Mouse (Mus musculus): ENCODE data around the gene Scyl1.
A peak's percentile ranks its signal among the peaks of the same experiment; 100 is the strongest.

Gene Scyl1

GRCm38 (mm10) chr19:5716955-5717354, 54.3 kb downstream of the Scyl1 start:
- DNase-seq (ENCODE audit: extremely low spot score) = no peak

- peak; percentile 53 for DNase-seq (ENCODE audit: extremely low spot score)
These were observed 55.2 kb downstream of the Scyl1 start for GRCm38 (mm10) chr19:5715793-5716688.

GRCm38 (mm10) chr19:5713730-5714129, 57.5 kb downstream of the Scyl1 start:
- DNase-seq (ENCODE audit: extremely low spot score) = no peak

GRCm38 (mm10) chr19:5713255-5713654, 58.0 kb downstream of the Scyl1 start:
- DNase-seq (ENCODE audit: extremely low spot score) = no peak

GRCm38 (mm10) chr19:5711907-5712460, 59.2 kb downstream of the Scyl1 start:
- DNase-seq (ENCODE audit: extremely low spot score) = no peak

- DNase-seq (ENCODE audit: extremely low spot score) = no peak
These were observed 60.0 kb downstream of the Scyl1 start for GRCm38 (mm10) chr19:5711218-5711617.

- no peak for DNase-seq (ENCODE audit: extremely low spot score)
These were observed 60.6 kb downstream of the Scyl1 start for GRCm38 (mm10) chr19:5710581-5710980.

- DNase-seq (ENCODE audit: extremely low spot score) = no peak
These were observed 61.2 kb downstream of the Scyl1 start for GRCm38 (mm10) chr19:5710068-5710467.
